Mouse (Mus musculus) hindbrain, postnatal 0 days (tissue): ENCODE measurements at regions not wholly inside any gene's neighbourhood (a gene's known extent, or its start where the extent isn't known, plus 50 kb on each side); places are given as distances from the start of the nearest gene placed in this dataset.

Source experiments
- ATAC-seq: fragments of 200-750 bp; cut with Nextera tagmentation; 2 replicates; pipeline ENCODE4 v1.8.0; 2017; ENCODE audit warnings: mild to moderate bottlenecking, moderate TSS enrichment, moderate library complexity
- DNase-seq: peaks from one replicate; pipeline ENCODE4 v3.0.0-alpha.2; 2015; ENCODE audit warnings: low spot score
- H3K27ac ChIP-seq: fragments of 300-500 bp; sonication (generic); 2 replicates; pipeline ENCODE4 v1.5.1; 2014; ENCODE audit warnings: mild to moderate bottlenecking
- H3K27me3 ChIP-seq: fragments of 300-500 bp; sonication (generic); 2 replicates; pipeline ENCODE4 v1.6.1; 2014; ENCODE audit warnings: low read length, mixed read lengths; ENCODE audit not compliant: insufficient read depth
- H3K36me3 ChIP-seq: fragments of 300-500 bp; sonication (generic); 2 replicates; pipeline ENCODE4 v1.6.1; 2014; ENCODE audit warnings: low read length, mixed read lengths; ENCODE audit not compliant: insufficient read depth
- H3K4me1 ChIP-seq: fragments of 300-500 bp; sonication (generic); 2 replicates; pipeline ENCODE4 v1.6.1; 2014; ENCODE audit warnings: antibody characterized with exemption, low read length, mixed read lengths; ENCODE audit not compliant: insufficient read depth
- H3K4me2 ChIP-seq: fragments of 300-500 bp; sonication (generic); 2 replicates; pipeline ENCODE4 v1.6.1; 2014; ENCODE audit warnings: low read depth, mild to moderate bottlenecking, low read length, moderate library complexity, mixed read lengths
- H3K4me3 ChIP-seq: fragments of 300-500 bp; sonication (generic); 2 replicates; pipeline ENCODE4 v1.5.1; 2014; ENCODE audit warnings: low read length
- H3K9ac ChIP-seq: fragments of 300-500 bp; sonication (generic); replicated peaks from 2 replicates; pipeline ENCODE4 v1.6.1; 2014; ENCODE audit warnings: mild to moderate bottlenecking, low read length, moderate library complexity, mixed read lengths
- H3K9me3 ChIP-seq: fragments of 300-500 bp; sonication (generic); 2 replicates; pipeline ENCODE4 v1.6.1; 2016; ENCODE audit warnings: low read length, mixed read lengths
- CTCF ChIP-seq: IDR thresholded peaks from 2 replicates; pipeline ENCODE4 v1.5.1; 2016; ENCODE audit warnings: antibody characterized with exemption, control low read depth, low read depth
- WGBS: fragments of 180-500 bp; shearing (Covaris S2); extraction: QIAGEN DNeasy Blood & Tissue Kit; methylation state at CpG from one replicate; pipeline ENCODE4 v1.1.7; 2014; 5-methylcytosine and 5-hydroxymethylcytosine counted together

DNA sequence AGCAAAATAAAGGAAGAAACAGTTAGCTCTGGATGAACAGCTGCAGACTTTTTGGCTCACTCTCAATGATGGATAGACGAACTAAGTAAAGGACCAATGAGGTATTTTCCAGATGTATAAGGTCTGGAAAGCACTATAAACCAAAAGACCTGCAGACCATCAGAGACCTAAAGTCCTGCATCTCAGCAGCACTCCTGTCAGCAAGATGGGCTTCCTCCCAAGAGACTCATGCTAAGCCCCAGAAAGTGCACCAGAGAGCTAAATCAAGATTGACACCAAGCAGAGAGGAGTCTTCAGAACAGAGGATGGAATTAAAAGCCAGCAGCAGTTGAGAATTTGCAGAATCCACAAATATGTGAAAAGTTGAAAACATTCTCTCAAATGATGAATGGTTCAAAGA is 425.2 kb upstream of the Kdm8 start:
- H3K4me3 ChIP-seq: no peak overlapping the region
- ATAC-seq (no peak), DNase-seq (no peak)
- no peaks in the 10 kb centered on the region for H3K36me3 ChIP-seq
- no peak overlapping the region for H3K4me2 ChIP-seq
- no peaks in the 10 kb centered on the region for H3K9me3 ChIP-seq
- H3K9ac ChIP-seq: no peak overlapping the region
- no peak overlapping the region for H3K27ac ChIP-seq
- no peak for TF ChIP-seq CTCF
- WGBS: 71% methylated on average over 1 of the region's 1 CpGs
- H3K27me3 ChIP-seq: no peaks in the 10 kb centered on the region
- no peaks in the 10 kb centered on the region for H3K4me1 ChIP-seq

DNA sequence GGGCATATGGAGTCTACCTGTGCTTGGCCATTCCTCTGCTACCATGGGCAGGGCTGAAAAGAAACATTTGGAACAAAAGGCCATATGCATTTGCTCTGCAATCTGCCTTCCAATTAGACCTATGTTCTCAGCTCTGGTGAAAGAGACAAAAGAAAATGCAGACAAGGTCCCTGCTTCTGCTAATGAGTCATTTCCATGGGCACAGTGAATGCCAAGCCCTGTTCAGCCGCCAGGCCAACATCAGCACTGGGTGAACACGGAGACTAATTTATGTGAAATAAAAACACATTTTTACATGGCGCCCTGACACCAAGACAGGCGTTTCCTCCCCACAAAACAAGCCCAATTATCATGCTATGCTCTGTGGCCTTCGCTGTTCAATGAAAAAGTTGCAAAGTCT is 419.5 kb upstream of the Kdm8 start:
- no peak for DNase-seq
- Histone ChIP-seq H3K4me3 (no peak overlapping the region), H3K27me3 (no peaks in the 10 kb centered on the region), H3K9me3 (no peaks in the 10 kb centered on the region), H3K4me2 (no peak overlapping the region), H3K27ac (no peak overlapping the region), H3K4me1 (no peaks in the 10 kb centered on the region), H3K9ac (no peak overlapping the region), H3K36me3 (no peaks in the 10 kb centered on the region)
- 65% methylated on average over 5 of the region's 5 CpGs for WGBS
- ATAC-seq: no peak
- no peak for TF ChIP-seq CTCF

DNA sequence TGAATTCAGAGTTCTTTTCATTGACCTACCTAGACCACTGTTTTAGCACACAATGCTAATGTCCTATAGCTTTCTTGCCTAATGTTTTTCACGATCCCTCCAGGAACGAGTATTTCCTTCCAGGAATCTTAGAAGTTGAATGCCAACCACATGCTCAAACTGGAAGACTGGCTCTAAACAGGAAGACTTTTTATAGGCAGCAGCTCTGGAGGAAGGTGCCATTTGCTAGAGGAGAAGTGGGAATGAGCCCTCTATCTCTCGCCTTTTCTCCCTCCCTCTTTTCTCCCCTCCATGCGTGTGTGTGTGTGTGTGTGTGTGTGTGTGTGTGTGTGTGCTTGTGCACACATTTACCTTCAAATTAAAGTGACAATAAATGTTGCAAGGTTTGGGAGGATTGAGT is 410.7 kb upstream of the Kdm8 start:
- Histone ChIP-seq H3K9ac (no peak overlapping the region), H3K9me3 (no peaks in the 10 kb centered on the region), H3K27me3 (no peaks in the 10 kb centered on the region), H3K36me3 (no peaks in the 10 kb centered on the region), H3K4me2 (no peak overlapping the region), H3K27ac (no peak overlapping the region), H3K4me3 (no peak overlapping the region), H3K4me1 (peaks cover 11% of the 10 kb centered on the region; the same call in 1 of the 2 replicates)
- no peak for ATAC-seq
- TF ChIP-seq CTCF: no peak
- DNase-seq: no peak
- WGBS: 81% methylated on average over 4 of the region's 4 CpGs

DNA sequence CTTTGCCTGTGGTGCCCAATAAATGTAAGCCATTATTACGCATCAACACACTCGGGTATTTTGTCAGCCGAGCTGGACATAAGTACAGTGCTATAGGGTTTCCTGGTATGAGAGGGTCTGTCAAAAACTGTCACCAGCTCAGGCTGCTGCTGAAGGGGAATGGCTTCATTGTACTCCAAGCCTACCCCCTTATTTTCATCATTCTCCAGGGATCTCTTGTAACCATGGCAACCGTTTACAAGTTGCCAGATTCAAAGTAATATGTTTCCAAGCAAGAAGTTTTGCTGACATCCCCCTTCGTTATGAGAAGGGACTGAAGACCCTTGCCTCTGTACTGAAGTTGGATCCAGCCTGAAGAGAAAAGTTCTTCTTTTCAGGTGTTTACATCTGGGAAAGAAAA is 410.3 kb upstream of the Kdm8 start:
- Histone ChIP-seq H3K9me3 (no peaks in the 10 kb centered on the region), H3K9ac (no peak overlapping the region), H3K4me3 (no peak overlapping the region), H3K36me3 (no peaks in the 10 kb centered on the region), H3K4me2 (no peak overlapping the region), H3K27ac (no peak overlapping the region), H3K4me1 (peaks cover 13% of the 10 kb centered on the region; the same call in 1 of the 2 replicates), H3K27me3 (peaks cover 1% of the 10 kb centered on the region; the same call in 1 of the 2 replicates)
- DNase-seq: peak; percentile 35
- ATAC-seq: no peak
- TF ChIP-seq CTCF: no peak
- WGBS: 50% methylated on average over 5 of the region's 5 CpGs

DNA sequence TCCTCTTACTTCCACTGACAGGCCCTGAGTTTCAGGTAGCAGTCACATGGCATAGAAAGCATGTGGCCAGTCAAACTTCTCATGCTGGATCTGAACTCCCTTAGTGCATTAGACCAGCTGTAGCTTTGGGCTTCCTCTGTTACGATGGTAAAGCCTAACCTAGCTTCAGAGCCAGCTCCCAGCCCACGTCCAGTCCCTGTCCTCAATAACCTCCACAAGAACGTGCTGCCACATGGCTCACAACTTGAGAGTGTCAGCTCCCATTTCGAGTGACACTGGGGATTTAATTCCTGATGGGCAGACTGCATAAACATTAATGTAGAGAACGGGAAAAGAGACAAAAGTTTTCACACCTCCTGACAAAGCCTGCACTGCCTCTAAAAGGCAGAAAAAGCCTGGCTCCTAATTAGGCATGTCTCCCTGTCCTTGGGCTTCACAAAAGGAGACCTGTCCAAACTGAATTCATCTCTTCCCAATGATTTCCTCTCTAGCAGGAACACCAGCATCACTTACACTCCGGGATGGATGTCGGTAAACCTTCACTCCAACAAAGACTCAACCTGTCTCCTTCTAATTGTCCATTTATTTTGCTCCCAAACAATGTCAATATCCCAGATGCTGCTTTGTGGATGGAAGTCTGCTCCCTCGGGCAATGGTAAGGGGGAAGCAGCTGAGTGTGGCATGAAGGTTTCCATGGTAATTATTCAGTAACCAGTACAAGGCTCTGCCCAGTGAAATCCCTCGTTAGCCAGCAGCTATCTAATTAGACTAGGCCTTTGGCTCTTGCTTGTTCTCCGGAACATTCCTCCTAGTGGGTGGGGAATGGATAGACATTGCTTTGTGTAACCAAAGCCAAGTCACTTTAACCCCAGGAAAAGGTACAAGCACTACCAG is 408.1 kb upstream of the Kdm8 start:
- 0 out of 2 replicates have a peak, but pooled peaks have one; percentile 47 for ATAC-seq

DNA sequence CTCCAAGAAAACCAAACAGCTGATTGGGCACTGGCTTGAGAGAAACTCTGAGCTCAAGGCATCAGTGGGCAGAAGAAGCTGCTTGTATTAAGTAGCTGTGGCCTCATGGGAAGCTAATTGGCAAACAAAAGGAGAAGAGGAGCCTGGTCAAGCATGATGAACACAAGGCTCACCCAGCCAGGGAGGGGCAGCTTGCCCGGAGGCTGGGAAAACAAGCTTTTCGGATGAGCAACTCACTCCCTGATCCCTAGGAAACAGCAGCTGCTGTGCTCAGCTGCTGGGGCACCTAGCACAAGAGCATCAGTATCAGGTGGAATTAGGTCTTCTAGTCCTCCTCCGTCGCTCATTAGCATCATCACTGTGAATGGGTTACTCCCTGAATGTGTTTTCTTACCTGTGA is 405.6 kb upstream of the Kdm8 start:
- no peaks in the 10 kb centered on the region for H3K36me3 ChIP-seq
- H3K9me3 ChIP-seq: no peaks in the 10 kb centered on the region
- no peak for TF ChIP-seq CTCF
- no peak overlapping the region for H3K4me2 ChIP-seq
- no peak overlapping the region for H3K27ac ChIP-seq
- peaks cover 13% of the 10 kb centered on the region; the same call in 1 of the 2 replicates for H3K4me1 ChIP-seq
- DNase-seq (peak; percentile 76), ATAC-seq (peak; percentile 56; the same call in 1 of the 2 replicates)
- H3K4me3 ChIP-seq: no peak overlapping the region
- H3K9ac ChIP-seq: no peak overlapping the region
- H3K27me3 ChIP-seq: peaks cover 2% of the 10 kb centered on the region; the same call in 1 of the 2 replicates
- 27% methylated on average over 4 of the region's 4 CpGs for WGBS

More for the DNA sequence above, 408.1 kb upstream of the Kdm8 start:
- Histone ChIP-seq H3K27me3 (peaks cover 2% of the 10 kb centered on the region; the same call in 1 of the 2 replicates), H3K9me3 (no peaks in the 10 kb centered on the region), H3K36me3 (no peaks in the 10 kb centered on the region), H3K27ac (no peak overlapping the region), H3K9ac (no peak overlapping the region), H3K4me2 (no peak overlapping the region), H3K4me3 (no peak overlapping the region), H3K4me1 (peaks cover 13% of the 10 kb centered on the region; the same call in 1 of the 2 replicates)
- peak; percentile 57 for DNase-seq
- 30% methylated on average over 10 of the region's 10 CpGs for WGBS
- no peak for TF ChIP-seq CTCF

DNA sequence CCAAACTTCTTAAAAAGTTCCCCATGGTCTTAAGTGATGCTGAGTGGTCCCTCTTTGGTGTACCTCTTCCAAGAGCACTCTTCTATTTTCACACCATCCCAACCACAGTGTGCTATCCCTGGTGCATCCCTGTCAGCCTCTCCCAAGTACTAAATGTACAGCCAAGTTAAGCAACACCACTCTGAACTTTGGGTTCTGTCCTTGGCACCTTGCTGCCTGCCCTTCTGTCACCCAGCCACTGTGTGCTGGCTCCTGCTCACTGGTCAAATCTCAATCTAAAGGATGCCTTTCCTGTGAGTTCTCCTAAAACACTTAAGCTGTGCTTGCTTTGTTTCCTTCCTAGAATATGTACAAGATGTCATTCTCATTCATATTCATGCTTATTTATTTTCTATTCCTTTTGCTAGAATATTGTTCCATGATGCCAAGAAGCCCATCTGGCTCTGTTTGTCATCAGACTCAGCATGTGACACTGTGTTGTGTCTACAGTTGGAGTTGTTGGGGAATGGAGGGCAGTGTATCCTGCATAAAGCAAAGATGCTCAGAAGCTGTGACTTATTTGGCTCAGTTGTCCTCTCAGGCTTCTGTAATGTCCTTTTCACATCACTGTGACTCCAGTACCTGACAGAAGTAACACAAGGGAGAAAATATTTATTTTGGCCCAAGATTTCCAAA is 388.4 kb upstream of the Kdm8 start:
- no peak for TF ChIP-seq CTCF
- Histone ChIP-seq H3K36me3 (no peaks in the 10 kb centered on the region), H3K27ac (no peak overlapping the region), H3K9ac (no peak overlapping the region), H3K27me3 (no peaks in the 10 kb centered on the region), H3K4me1 (no peaks in the 10 kb centered on the region), H3K9me3 (no peaks in the 10 kb centered on the region), H3K4me2 (no peak overlapping the region), H3K4me3 (no peak overlapping the region)
- no peak for DNase-seq
- ATAC-seq: no peak
